Mouse (Mus musculus): Measurements from ENCODE around the gene Olfr172.

Gene Olfr172

GRCm38 (mm10) chr16:58763076-58763475 is at the start of gene Olfr172:
TSS of gene Olfr172 (minus strand) at chr16:58763176.
- DNase-seq (ENCODE audit: low read depth, low spot score): no peak

GRCm38 (mm10) chr16:58800168-58800567 is 37.2 kb upstream of the Olfr172 start, which contains the start of gene Olfr173:
TSS of gene Olfr173 (minus strand) at chr16:58800268.
- DNase-seq (ENCODE audit: low read depth, low spot score): no peak

- no peak for DNase-seq (ENCODE audit: low read depth, low spot score)
Observed at GRCm38 (mm10) chr16:58756191-58756590, 6.8 kb downstream of the Olfr172 start.

DNA sequence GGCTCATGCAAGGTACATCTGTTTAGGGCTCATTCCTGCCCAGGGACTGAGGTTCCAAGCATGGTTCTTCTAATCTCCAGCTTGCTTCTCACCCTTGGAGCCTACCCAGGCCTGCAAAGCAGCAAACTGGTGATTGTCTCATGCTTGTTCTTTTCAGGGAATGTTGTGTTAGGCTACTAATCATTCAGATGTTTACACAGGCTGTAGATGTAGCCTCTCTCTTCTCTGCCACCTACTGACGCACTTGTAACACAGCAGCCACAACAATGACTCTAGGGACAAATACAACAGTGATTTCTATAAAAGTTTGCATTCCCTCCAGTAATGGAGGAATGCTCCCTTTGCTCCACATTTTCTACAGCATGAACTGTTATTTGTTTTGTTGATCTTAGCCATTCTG is 11.7 kb downstream of the Olfr172 start:
- no peak for DNase-seq (ENCODE audit: low read depth, low spot score)

DNA sequence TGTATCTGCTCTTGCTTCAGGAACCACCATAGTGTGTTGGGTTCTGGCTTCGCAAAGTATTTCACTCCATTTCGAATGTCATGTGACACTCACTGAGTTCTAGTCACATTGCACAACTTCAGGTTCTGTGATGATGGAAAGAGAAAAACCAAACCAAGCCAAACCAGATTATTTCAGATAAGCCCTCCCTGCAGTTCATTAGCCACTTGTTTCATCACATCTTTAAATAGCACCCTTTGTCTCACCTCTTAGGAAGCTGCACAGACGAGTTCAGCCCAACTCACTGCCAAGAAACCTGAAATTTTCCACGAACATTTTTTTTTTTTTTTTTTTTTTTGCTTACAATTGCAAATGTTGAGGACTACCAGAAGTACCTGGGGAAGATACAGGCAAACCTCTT is 16.3 kb downstream of the Olfr172 start:
- DNase-seq (ENCODE audit: low read depth, low spot score): no peak

DNA sequence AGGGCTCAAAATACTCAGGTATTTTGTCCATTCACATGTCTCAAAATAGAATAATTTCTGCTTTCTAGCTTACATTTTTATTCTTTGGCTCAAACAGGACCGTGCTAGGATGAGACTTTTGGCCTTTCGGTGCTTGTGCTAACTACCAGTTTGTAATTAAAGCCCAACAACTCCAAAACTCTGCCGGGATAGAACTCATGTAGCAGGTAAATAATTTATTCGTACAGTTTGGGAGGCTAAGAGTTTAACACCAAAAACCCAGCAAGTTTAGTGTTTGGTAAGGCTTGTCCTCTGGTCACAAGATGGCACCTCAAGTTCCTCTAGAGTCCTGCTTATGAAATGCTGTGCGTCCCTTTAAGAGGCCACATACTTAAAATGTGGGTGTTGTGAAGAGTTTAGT is 22.2 kb downstream of the Olfr172 start:
- DNase-seq (ENCODE audit: low read depth, low spot score): no peak

GRCm38 (mm10) chr16:58738800-58739199 is 24.2 kb downstream of the Olfr172 start:
- DNase-seq (ENCODE audit: low read depth, low spot score): no peak

GRCm38 (mm10) chr16:58738205-58738604 is 24.8 kb downstream of the Olfr172 start:
- DNase-seq (ENCODE audit: low read depth, low spot score): no peak

GRCm38 (mm10) chr16:58728176-58728671 is 34.8 kb downstream of the Olfr172 start:
- no peak for DNase-seq (ENCODE audit: low read depth, low spot score)

DNA sequence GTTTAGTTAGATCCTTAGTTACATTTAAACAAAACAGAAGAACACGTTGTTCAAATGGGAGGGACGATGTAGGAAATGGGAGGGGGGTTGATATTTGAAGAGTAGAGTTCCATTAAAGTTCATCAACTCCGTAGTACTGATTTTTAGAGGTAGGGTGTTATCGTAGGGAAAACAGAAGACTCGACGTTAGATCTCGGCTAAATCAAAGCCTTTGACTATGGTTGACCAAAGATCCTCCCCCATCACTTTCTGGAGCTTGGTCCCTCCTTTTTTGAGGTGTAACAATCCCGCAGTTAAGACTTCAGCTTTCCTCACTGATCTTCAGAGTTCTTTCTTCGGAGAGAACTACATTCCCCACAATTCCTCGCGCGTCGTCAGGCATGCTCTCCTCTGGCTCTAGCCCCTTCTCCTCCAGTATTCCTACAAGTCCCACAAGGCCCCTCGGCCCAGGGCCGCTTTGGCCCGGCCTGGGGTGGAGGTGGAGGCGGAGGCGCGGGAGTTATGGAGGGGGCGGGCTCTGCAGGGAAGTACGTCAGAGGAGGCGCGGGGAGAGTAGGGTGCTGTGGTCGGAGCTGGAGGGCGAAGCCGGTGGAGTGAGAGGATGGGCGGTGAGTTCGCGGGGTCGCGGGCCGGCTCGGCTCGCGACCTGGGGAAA is 35.4 kb downstream of the Olfr172 start, which contains the start of gene Cldnd1:
TSS of gene Cldnd1 (plus strand) at position 434 of the 655 bp plus-strand sequence.
- peak; percentile 91 for DNase-seq (ENCODE audit: low read depth, low spot score)

- no peak for DNase-seq (ENCODE audit: low read depth, low spot score)
Observed at GRCm38 (mm10) chr16:58726680-58727476, 36.1 kb downstream of the Olfr172 start.

GRCm38 (mm10) chr16:58722292-58722691 is 40.7 kb downstream of the Olfr172 start:
- DNase-seq (ENCODE audit: low read depth, low spot score): no peak

- DNase-seq (ENCODE audit: low read depth, low spot score): no peak
Observed at GRCm38 (mm10) chr16:58718666-58719120, 44.3 kb downstream of the Olfr172 start, which contains the start of gene Gpr15. TSS of gene Gpr15 (minus strand) at chr16:58719070.

GRCm38 (mm10) chr16:58715018-58715417 is 48.0 kb downstream of the Olfr172 start:
- DNase-seq (ENCODE audit: low read depth, low spot score): no peak

DNA sequence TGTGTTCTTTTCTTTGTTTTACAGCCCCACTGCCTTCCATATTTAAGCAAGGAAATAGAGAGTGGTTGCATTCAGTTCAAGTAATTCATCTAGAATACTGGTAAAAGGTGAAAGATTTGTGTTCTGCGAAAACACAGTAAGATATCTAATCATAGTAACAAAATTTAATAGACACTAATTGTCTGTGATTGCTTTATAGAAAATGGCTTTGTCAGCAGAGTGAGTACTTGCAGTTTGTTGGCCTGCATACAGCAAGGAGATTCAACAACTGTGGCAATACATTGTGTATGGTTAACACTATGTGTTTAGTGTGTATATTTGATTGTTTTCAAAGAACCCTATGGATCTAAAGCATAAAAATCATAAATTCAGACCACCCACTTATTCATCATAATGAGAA is 49.8 kb downstream of the Olfr172 start:
- no peak for DNase-seq (ENCODE audit: low read depth, low spot score)

GRCm38 (mm10) chr16:58712221-58712620 is 50.8 kb downstream of the Olfr172 start:
- no peak for DNase-seq (ENCODE audit: low read depth, low spot score)

Measured in retina, postnatal 7 days (tissue).